Comparison of ENCODE assay signal across 26 mouse cellular contexts in the genomic region with DNA sequence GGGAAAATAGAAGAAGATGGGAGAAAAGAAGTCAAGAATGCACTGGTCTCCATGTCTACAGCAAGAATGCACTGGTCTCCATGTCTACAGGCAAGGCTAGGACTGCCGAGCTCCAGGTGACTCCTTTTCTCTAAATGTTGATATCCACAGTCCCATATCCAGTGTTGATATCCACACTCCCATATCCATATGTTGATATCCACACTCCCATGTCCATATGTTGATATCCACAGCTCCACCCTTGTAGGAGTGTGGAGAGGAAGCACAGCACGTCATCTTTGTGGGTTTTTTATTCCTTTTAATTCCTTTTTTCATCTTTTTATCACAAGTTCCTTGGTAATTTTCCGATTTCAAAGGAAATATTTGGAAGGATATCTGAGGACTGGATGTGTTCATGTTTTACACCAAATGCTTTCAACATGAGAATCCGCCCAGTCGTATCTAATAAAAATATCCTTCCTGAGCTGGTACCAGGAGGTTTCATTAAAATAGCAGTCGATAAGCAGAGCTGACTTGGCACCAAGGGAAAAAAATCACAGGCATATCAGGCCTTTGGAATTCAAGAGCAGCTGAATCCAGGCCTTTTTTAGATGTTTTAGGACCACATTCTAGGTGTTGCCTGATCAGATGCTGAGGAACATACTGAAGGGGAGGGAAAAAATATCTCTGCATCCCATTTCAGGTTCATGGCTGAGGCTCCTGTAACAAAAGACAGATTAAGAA.
DNase-seq lines count a peak whose midpoint lies in the region; ATAC-seq and TF ChIP-seq lines count a peak whose summit lies in the region.
"Had no signal": no experiment of that assay in that cellular context is flagged by ENCODE, and none has a peak within 500 bp of the region (broad histone marks: within the 10 kb centered on the region; RNA-seq: fewer than 3 reads in every experiment).

No protein-coding gene starts in this region.

- 61% methylated on average over 6 of the region's 6 CpGs for WGBS in heart, embryonic 16.5 days
- 65% methylated on average over 6 of the region's 6 CpGs for WGBS in limb, embryonic 14.5 days
- WGBS in limb, embryonic 10.5 days: 92% methylated on average over 6 of the region's 6 CpGs

- H3K4me3 ChIP-seq in heart, embryonic 16.5 days (ENCODE audit: low read length): no peak overlapping the region
- H3K4me3 ChIP-seq in limb, embryonic 14.5 days (replicated peaks; ENCODE audit: low read length): no peak overlapping the region
- no peak overlapping the region for H3K4me3 ChIP-seq in limb, embryonic 10.5 days
- H3K4me3 ChIP-seq: embryonic facial prominence, embryonic 15.5 days; forebrain, embryonic 13.5 days; heart, embryonic 15.5 days; limb, embryonic 15.5 days; liver, embryonic 13.5 days; midbrain, embryonic 13.5 days; neural tube, embryonic 13.5 days had no signal

- no peak overlapping the region for H3K9ac ChIP-seq in heart, embryonic 16.5 days (ENCODE audit: low read length)
- no peak overlapping the region for H3K9ac ChIP-seq in limb, embryonic 14.5 days (ENCODE audit: low read depth, low read length, severe bottlenecking)
- H3K9ac ChIP-seq: embryonic facial prominence, embryonic 15.5 days; forebrain, embryonic 13.5 days; heart, embryonic 15.5 days; hindbrain, embryonic 14.5 days; limb, embryonic 15.5 days; liver, embryonic 13.5 days; lung, embryonic 14.5 days; midbrain, embryonic 13.5 days; neural tube, embryonic 13.5 days had no signal

- no peak overlapping the region for H3K27ac ChIP-seq in heart, embryonic 16.5 days (ENCODE audit: low read length)
- H3K27ac ChIP-seq in limb, embryonic 14.5 days (replicated peaks; ENCODE audit: low read depth, low read length): no peak overlapping the region
- H3K27ac ChIP-seq in limb, embryonic 10.5 days: no peak overlapping the region
- H3K27ac ChIP-seq: embryonic facial prominence, embryonic 15.5 days; forebrain, embryonic 13.5 days; heart, embryonic 15.5 days; hindbrain, embryonic 14.5 days; limb, embryonic 15.5 days; liver, embryonic 13.5 days; macrophage; midbrain, embryonic 13.5 days; neural tube, embryonic 13.5 days had no signal

- H3K4me1 ChIP-seq in heart, embryonic 16.5 days (ENCODE audit: control insufficient read depth, insufficient read depth, low read length): no peaks in the 10 kb centered on the region
- peaks cover 6% of the 10 kb centered on the region; the same call in 1 of the 2 replicates for H3K4me1 ChIP-seq in limb, embryonic 14.5 days (ENCODE audit: control insufficient read depth, insufficient read depth, low read length)
- peaks cover 15% of the 10 kb centered on the region for H3K4me1 ChIP-seq in limb, embryonic 10.5 days
- H3K4me1 ChIP-seq: embryonic facial prominence, embryonic 15.5 days; liver, embryonic 13.5 days had no signal

- H3K9me3 ChIP-seq in heart, embryonic 16.5 days (replicated peaks; ENCODE audit: control insufficient read depth, low read length): no peaks in the 10 kb centered on the region
- no peaks in the 10 kb centered on the region for H3K9me3 ChIP-seq in limb, embryonic 14.5 days (ENCODE audit: control insufficient read depth, low read length)
- H3K9me3 ChIP-seq in limb, embryonic 10.5 days (replicated peaks): no peaks in the 10 kb centered on the region
- H3K9me3 ChIP-seq: embryonic facial prominence, embryonic 15.5 days; forebrain, embryonic 13.5 days; heart, embryonic 15.5 days; limb, embryonic 15.5 days; liver, embryonic 13.5 days; midbrain, embryonic 13.5 days; neural tube, embryonic 13.5 days had no signal

- no peak for TF ChIP-seq POLR2A in limb, embryonic 14.5 days (IDR thresholded peaks at IDR 0.05; ENCODE audit: borderline replicate concordance, extremely low read depth, insufficient read depth, insufficient read length)

- peak; percentile 23; the same call in 1 of the 2 replicates for ATAC-seq in heart, embryonic 16.5 days (replicated peaks; ENCODE audit: extremely low read depth, insufficient read depth, low FRiP score)
- ATAC-seq in limb, embryonic 14.5 days (ENCODE audit: low FRiP score, low read depth): no peak
- ATAC-seq: forebrain, embryonic 13.5 days; intestine, postnatal 0 days; midbrain, embryonic 13.5 days had no signal

- H3K36me3 ChIP-seq in heart, embryonic 16.5 days (ENCODE audit: control insufficient read depth, insufficient read depth): no peaks in the 10 kb centered on the region
- H3K36me3 ChIP-seq in limb, embryonic 14.5 days (ENCODE audit: control insufficient read depth, insufficient read depth, low read length): no peaks in the 10 kb centered on the region
- H3K36me3 ChIP-seq in limb, embryonic 10.5 days: no peaks in the 10 kb centered on the region
- H3K36me3 ChIP-seq: embryonic facial prominence, embryonic 15.5 days; heart, embryonic 15.5 days; limb, embryonic 15.5 days; liver, embryonic 13.5 days; midbrain, embryonic 13.5 days; neural tube, embryonic 13.5 days had no signal

- H3K4me2 ChIP-seq in heart, embryonic 16.5 days (ENCODE audit: low read depth, low read length): no peak overlapping the region
- H3K4me2 ChIP-seq in limb, embryonic 14.5 days (replicated peaks; ENCODE audit: low read depth, low read length, severe bottlenecking): no peak overlapping the region
- H3K4me2 ChIP-seq: embryonic facial prominence, embryonic 15.5 days; forebrain, embryonic 13.5 days; heart, embryonic 15.5 days; hindbrain, embryonic 14.5 days; limb, embryonic 15.5 days; liver, embryonic 13.5 days; lung, embryonic 14.5 days; midbrain, embryonic 13.5 days; neural tube, embryonic 13.5 days had no signal

- no peak for DNase-seq in heart, postnatal 14 days
- peak; percentile 18 for DNase-seq in limb, embryonic 14.5 days (ENCODE audit: low spot score)
- no peak for DNase-seq in limb, embryonic 10.5 days (ENCODE audit: low spot score)
- DNase-seq in right cerebral cortex, postnatal 25 days: peak; percentile 22
- DNase-seq in right cerebral cortex, postnatal 4 days: no peak
- no peak for DNase-seq in kidney, adult 11 months
- DNase-seq: adrenal gland, postnatal 25 days; B cell, adult 2 months; cerebellum, adult 18-20 months; cerebellum, postnatal 14 days; kidney, postnatal 14 days; liver, embryonic 13.5 days; lung, embryonic 14.5 days; spleen, adult 18-20 months; thymus, adult 18-20 months; thymus, postnatal 25 days had no signal

- intact Hi-C loops in heart, postnatal 14 days (cut with DNase I): no loop called here

- no peaks in the 10 kb centered on the region for H3K27me3 ChIP-seq in heart, embryonic 16.5 days (ENCODE audit: control insufficient read depth, insufficient read depth, low read length)
- no peaks in the 10 kb centered on the region for H3K27me3 ChIP-seq in limb, embryonic 14.5 days (ENCODE audit: control insufficient read depth, insufficient read depth, low read length)
- H3K27me3 ChIP-seq in limb, embryonic 10.5 days (ENCODE audit: low read depth, poor library complexity, severe bottlenecking): no peaks in the 10 kb centered on the region
- H3K27me3 ChIP-seq: embryonic facial prominence, embryonic 15.5 days; heart, embryonic 15.5 days; limb, embryonic 15.5 days; liver, embryonic 13.5 days; midbrain, embryonic 13.5 days; neural tube, embryonic 13.5 days had no signal

Comparison
In these comparisons a context has a peak if more than half of its experiments do, and no peak if none do; other contexts are left out.
1. DNase-seq: peak in limb, embryonic 14.5 days (single experiment) and right cerebral cortex, postnatal 25 days (single experiment); none in heart, postnatal 14 days (0 of 2), limb, embryonic 10.5 days (single experiment), right cerebral cortex, postnatal 4 days (single experiment) and kidney, adult 11 months (single experiment).